Mouse (Mus musculus): ENCODE measurements around the gene Atf3.
"Not testable (repeated sequence)": the region's sequence is repeated elsewhere in the genome, so short reads cannot be mapped to it uniquely, and the experiment has no call there.

Gene Atf3

DNA sequence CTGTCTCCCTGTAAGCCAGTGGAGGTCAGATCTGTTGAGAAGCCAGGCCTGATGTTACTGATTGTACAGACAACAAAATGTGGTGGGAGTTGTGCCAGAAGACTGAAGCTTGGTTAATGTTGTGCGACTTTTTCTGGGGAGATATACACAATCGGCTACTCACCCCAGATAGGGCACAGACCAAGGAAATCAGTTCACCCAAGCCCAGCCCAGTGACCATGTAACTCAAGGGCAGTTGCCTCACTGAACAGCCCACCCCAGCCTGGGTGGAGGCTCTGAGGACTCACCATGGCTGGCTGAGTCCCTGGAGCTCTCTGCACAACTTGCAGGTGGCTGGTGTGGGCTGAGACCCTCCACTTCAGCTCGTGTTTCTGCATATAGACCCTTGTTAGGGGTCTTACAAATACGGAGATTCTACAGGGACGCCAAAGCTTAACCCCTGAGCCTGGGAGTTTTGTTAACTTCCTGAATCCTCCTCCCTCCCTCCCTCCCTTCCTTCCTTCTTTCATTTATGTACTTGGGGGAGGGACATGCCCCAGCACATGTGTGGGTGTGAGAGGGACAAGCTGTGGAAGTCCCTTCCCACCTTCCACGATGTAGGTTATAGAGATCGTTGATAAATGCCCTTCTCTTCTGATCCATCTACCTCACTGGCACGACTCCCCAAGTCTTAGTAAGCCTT lies 66.8 kb downstream of the Atf3 start:
- in situ Hi-C loops (cut with MseI, MboI) = no loop called here

GRCm38 (mm10) chr1:191149489-191149888 lies 68.3 kb downstream of the Atf3 start:
- in situ Hi-C loops (cut with MseI, MboI) = not testable (repeated sequence)

DNA sequence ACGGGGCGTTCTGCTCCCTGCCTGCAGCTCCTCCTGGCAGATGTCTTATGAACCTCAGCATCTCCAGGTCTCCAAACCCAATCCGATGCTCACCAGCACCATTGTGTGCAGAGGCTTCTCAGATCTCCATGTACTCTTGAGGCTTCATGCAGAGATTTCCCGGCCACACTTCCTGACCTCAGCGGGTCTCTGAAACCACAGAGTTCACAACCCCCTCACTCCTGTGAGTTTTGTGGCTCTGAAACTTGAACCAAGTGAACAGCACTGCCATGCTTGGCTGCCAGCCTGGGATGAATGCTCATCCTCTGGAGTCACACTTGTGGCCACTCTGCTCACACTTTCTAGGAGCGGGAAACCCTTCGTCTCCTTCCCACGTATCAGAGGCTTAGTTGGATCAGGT lies 76.9 kb downstream of the Atf3 start:
- in situ Hi-C loops (cut with MseI, MboI) = no loop called here

DNA sequence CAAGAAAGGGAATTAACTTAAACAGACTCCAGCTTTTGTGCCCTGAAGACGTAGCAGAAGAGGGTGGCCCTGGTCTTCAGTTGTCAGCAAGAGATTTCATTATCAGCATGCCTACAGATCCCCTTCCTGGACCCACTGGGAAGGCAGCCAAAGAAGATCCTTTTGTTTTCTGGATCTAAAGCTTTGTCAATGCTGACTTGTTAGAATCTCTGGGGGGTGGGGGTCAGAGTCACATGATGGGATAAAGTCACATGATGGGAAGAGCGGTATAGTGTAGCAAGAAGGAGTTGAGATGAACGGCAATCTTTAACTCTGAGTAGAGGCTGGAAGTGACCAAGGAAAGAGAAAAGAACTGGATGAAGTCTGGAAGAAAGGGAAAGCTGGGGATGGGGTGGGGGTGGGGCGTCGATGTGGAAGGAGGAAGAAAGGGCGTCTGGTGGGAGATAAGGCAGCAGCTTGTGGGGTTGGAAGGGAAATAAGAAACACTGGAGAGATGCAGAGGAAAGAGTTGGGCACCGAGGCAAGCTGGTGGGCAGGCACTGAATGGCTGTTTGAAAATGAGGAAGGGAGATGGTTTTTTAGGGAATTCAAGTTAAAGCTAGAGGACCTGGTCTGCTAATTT lies 78.9 kb downstream of the Atf3 start:
- in situ Hi-C loops (cut with MseI, MboI) = no loop called here

- in situ Hi-C loops (cut with MseI, MboI) = no loop called here
Observed at GRCm38 (mm10) chr1:191138436-191138835, 79.4 kb downstream of the Atf3 start.

DNA sequence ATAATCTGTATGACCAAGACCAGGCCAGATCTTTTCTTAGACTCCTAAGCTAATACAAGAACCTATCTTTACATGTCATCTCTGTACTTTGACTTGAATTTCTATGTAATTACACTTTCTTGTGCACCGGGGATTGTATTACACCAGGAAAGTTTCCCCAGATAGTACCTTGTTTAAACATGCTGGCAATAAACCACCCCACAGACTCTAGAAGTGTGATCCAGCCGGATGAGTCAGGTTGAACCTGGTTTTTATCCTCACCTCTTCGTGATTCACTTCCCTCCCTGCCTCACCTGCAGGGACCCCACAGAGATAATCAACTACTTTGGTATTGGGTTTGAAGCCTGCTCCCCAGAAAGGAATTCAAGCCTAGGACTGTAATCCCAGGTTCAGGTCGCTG lies 82.4 kb downstream of the Atf3 start:
- in situ Hi-C loops (cut with MseI, MboI) = no loop called here

GRCm38 (mm10) chr1:191132934-191133333 lies 84.9 kb downstream of the Atf3 start:
- in situ Hi-C loops (cut with MseI, MboI) = no loop called here

GRCm38 (mm10) chr1:191132240-191132639 lies 85.6 kb downstream of the Atf3 start:
- in situ Hi-C loops (cut with MseI, MboI) = no loop called here

- in situ Hi-C loops (cut with MseI, MboI) = no loop called here
Observed at GRCm38 (mm10) chr1:191131692-191132091, 86.1 kb downstream of the Atf3 start.

GRCm38 (mm10) chr1:191125811-191126638 lies 91.8 kb downstream of the Atf3 start:
- in situ Hi-C loops (cut with MseI, MboI) = no loop called here

DNA sequence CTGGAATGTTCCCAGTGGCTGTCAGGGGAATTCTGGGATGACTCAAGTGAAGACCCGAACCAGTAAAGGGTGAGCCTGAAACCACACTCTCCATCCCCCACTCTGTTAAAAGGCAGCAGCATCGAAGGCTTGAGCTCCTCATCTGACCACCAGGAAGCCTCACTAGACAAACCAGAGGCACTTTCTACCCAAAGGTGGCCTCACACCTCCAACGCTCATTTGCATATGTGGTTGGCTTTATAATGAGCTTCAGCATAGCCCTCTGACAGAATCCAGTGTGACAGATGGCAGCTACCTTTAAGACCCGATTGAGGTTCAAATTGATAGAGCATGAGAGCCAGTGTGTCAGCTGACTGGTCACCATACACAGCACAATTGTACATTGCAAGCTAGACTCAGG lies 93.6 kb downstream of the Atf3 start:
- in situ Hi-C loops (cut with MseI, MboI) = no loop called here

DNA sequence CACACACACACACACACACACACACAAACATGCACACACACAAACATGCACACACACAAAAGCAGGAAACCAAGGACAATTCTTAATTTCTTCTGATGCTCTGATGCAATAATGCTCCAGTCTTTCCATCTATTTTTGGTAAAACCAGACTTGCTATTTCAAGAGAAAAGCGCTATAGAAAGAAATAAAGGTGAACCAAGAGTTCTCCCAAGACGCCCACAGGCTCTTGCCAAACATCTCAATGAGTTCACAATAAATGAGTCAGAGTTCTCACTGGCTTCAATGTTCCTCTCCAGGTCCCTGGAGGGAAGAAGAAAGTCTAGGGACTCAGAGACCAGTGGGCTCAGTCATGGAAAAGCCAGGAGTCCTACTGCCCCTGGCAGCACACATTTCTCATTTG lies 94.1 kb downstream of the Atf3 start:
- in situ Hi-C loops (cut with MseI, MboI) = no loop called here

GRCm38 (mm10) chr1:191122744-191123143 lies 95.1 kb downstream of the Atf3 start:
- in situ Hi-C loops (cut with MseI, MboI) = no loop called here

Data from mouse trophoblast stem cell (cell line).